Mouse (Mus musculus): ENCODE measurements around the gene Pitpna. TPM values are rescaled to one million over a fixed set of nuclear protein-coding genes. Genes with fewer than 3 reads are reported as not detected.

The Pitpna gene
- total and polyA plus RNA-seq, 2 experiments from 2014 or later, result 90.7 to 109 TPM

- H3K9me3 ChIP-seq (ENCODE audit: low read length), result no peaks in the 10 kb centered on the region
- H3K36me3 ChIP-seq (ENCODE audit: insufficient read depth, low read length), result no peaks in the 10 kb centered on the region; the same call in 1 of the 2 replicates
- DNase-seq (ENCODE audit: low spot score) (no peak), ATAC-seq (no peak)
- no peak overlapping the region for H3K27ac ChIP-seq
- H3K4me3 ChIP-seq (ENCODE audit: low read length), result no peak overlapping the region
- TF ChIP-seq CTCF (IDR thresholded peaks at IDR 0.05; ENCODE audit: low read depth), result no peak
- H3K27me3 ChIP-seq (ENCODE audit: insufficient read depth, low read length), result no peaks in the 10 kb centered on the region
- 79% methylated on average over 6 of the region's 6 CpGs for WGBS
- H3K4me1 ChIP-seq (ENCODE audit: insufficient read depth, low read length), result no peaks in the 10 kb centered on the region; the same call in 1 of the 2 replicates
- H3K4me2 ChIP-seq (ENCODE audit: low read depth, low read length), result no peak overlapping the region
- no peak overlapping the region for H3K9ac ChIP-seq (replicated peaks; ENCODE audit: low read length)
Measured at GRCm38 (mm10) chr11:75557142-75557541, 30.8 kb upstream of the Pitpna start.

DNA sequence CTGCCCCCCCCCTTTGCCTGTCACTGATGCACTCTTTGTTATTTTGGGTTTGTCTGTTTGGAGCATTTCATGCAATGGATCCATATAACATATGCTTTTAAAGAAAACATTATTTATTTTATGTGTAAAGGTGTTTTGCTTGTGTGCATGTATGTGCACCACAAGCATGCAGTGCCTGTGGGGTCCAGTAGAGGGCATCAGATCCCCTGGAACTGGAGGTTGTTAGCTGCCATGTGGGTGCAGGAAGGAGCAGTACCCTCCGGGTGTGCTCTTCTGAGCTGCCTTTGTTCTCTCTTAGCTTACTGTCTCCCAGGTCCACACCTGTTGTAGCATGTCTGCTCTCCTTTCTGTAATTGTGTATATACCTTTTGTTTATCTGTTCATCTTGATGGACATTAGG, 29.8 kb upstream of the Pitpna start:
- H3K9ac ChIP-seq (replicated peaks; ENCODE audit: low read length), result no peak overlapping the region
- peak; percentile 51 for TF ChIP-seq CTCF (IDR thresholded peaks at IDR 0.05; ENCODE audit: low read depth)
- no peaks in the 10 kb centered on the region for H3K4me1 ChIP-seq (ENCODE audit: insufficient read depth, low read length)
- no peak overlapping the region for H3K4me3 ChIP-seq (ENCODE audit: low read length)
- peaks cover 7% of the 10 kb centered on the region; the same call in 1 of the 2 replicates for H3K36me3 ChIP-seq (ENCODE audit: insufficient read depth, low read length)
- no peak overlapping the region for H3K27ac ChIP-seq
- no peaks in the 10 kb centered on the region for H3K9me3 ChIP-seq (ENCODE audit: low read length)
- no peak overlapping the region for H3K4me2 ChIP-seq (ENCODE audit: low read depth, low read length)
- 77% methylated on average over 1 of the region's 1 CpGs for WGBS
- no peak for ATAC-seq
- no peaks in the 10 kb centered on the region for H3K27me3 ChIP-seq (ENCODE audit: insufficient read depth, low read length)
- no peak for DNase-seq (ENCODE audit: low spot score)

GRCm38 (mm10) chr11:75559870-75560504, 27.9 kb upstream of the Pitpna start:
- H3K9ac ChIP-seq (replicated peaks; ENCODE audit: low read length), result no peak overlapping the region
- no peaks in the 10 kb centered on the region for H3K9me3 ChIP-seq (ENCODE audit: low read length)
- no peak overlapping the region for H3K4me3 ChIP-seq (ENCODE audit: low read length)
- no peak overlapping the region for H3K27ac ChIP-seq
- no peak overlapping the region for H3K4me2 ChIP-seq (ENCODE audit: low read depth, low read length)
- TF ChIP-seq CTCF (IDR thresholded peaks at IDR 0.05; ENCODE audit: low read depth), result no peak
- H3K27me3 ChIP-seq (ENCODE audit: insufficient read depth, low read length), result no peaks in the 10 kb centered on the region
- ATAC-seq (no peak), DNase-seq (ENCODE audit: low spot score) (no peak)
- WGBS, result 88% methylated on average over 8 of the region's 8 CpGs
- H3K36me3 ChIP-seq (ENCODE audit: insufficient read depth, low read length), result peaks cover 17% of the 10 kb centered on the region; the same call in 1 of the 2 replicates
- no peaks in the 10 kb centered on the region for H3K4me1 ChIP-seq (ENCODE audit: insufficient read depth, low read length)

DNA sequence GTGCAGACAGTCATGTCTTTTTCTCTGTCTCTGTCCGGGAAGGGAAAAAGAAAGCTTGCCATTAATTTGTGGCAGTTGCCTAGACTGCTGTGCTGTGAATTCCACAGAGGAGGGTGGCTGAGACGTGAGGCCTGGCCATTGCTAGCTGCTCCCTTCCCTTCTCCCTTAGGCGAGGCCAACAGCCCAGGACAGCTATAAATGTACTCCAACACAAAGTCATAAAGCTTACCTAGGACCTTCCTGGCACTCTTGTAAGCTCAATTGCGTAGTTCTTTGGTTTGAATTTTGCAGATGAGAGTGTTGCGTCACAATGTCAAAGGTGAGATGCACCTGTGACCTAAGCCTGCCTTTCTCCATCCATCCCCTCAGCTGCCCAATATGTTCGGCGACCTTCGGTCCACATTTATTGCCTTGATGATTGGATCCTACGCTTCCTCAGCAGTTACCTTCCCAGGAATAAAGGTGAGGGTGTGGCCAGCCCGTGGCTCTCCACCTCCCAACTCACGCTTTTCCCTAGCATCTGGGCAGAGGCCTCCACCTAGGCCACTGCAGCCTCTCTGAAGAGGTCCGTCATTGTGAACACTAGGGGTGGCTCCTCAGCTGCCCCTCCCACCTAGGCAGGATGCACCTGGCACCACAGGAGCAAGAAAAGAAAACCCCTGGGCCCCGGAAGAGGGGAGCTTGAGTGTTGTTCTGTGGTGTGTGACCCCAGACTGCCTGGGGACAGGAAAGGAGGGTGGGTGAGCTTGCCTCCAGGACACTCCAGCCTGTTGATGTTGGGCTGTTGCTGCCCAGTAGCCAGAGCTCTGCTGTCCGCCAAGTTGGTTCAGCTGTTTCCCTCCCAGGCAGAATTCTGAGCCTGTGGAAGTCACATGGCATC, 27.1 kb upstream of the Pitpna start:
- no peak for ATAC-seq

DNA sequence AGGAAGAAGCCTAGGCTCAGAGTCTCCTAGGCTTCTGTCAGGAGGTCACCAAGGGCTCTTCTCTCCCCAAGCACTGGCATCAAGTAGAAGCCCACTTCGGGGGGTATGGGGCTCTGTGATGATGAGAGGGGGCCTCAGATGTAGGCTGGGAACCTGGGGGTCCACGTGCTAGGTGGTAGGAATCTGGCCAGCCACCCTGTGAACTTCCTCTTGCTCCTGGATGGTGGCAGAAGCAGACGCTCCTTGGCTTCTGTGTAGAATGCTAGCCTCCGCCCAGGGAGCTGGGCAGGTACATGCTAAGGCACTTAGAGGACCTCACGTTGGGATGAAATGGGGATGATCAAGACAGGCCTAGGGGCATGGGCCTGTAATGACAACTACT, 26.5 kb upstream of the Pitpna start:
- no peak for DNase-seq (ENCODE audit: low spot score)
- Histone ChIP-seq H3K9me3 (ENCODE audit: low read length) (no peaks in the 10 kb centered on the region), H3K27me3 (ENCODE audit: insufficient read depth, low read length) (no peaks in the 10 kb centered on the region), H3K4me3 (ENCODE audit: low read length) (no peak overlapping the region), H3K27ac (no peak overlapping the region), H3K9ac (replicated peaks; ENCODE audit: low read length) (no peak overlapping the region), H3K36me3 (ENCODE audit: insufficient read depth, low read length) (peaks cover 19% of the 10 kb centered on the region; the same call in 1 of the 2 replicates), H3K4me1 (ENCODE audit: insufficient read depth, low read length) (no peaks in the 10 kb centered on the region), H3K4me2 (ENCODE audit: low read depth, low read length) (no peak overlapping the region)
- 86% methylated on average over 5 of the region's 5 CpGs for WGBS
- no peak for ATAC-seq
- no peak for TF ChIP-seq CTCF (IDR thresholded peaks at IDR 0.05; ENCODE audit: low read depth)

More for the DNA sequence above, 27.1 kb upstream of the Pitpna start:
- H3K27me3 ChIP-seq (ENCODE audit: insufficient read depth, low read length), result no peaks in the 10 kb centered on the region
- no peaks in the 10 kb centered on the region for H3K4me1 ChIP-seq (ENCODE audit: insufficient read depth, low read length)
- TF ChIP-seq CTCF (IDR thresholded peaks at IDR 0.05; ENCODE audit: low read depth), result no peak
- 85% methylated on average over 14 of the region's 14 CpGs for WGBS
- no peaks in the 10 kb centered on the region for H3K9me3 ChIP-seq (ENCODE audit: low read length)
- H3K36me3 ChIP-seq (ENCODE audit: insufficient read depth, low read length), result peaks cover 17% of the 10 kb centered on the region; the same call in 1 of the 2 replicates
- no peak overlapping the region for H3K4me3 ChIP-seq (ENCODE audit: low read length)
- no peak for DNase-seq (ENCODE audit: low spot score)
- no peak overlapping the region for H3K9ac ChIP-seq (replicated peaks; ENCODE audit: low read length)
- no peak overlapping the region for H3K4me2 ChIP-seq (ENCODE audit: low read depth, low read length)
- H3K27ac ChIP-seq, result no peak overlapping the region

DNA sequence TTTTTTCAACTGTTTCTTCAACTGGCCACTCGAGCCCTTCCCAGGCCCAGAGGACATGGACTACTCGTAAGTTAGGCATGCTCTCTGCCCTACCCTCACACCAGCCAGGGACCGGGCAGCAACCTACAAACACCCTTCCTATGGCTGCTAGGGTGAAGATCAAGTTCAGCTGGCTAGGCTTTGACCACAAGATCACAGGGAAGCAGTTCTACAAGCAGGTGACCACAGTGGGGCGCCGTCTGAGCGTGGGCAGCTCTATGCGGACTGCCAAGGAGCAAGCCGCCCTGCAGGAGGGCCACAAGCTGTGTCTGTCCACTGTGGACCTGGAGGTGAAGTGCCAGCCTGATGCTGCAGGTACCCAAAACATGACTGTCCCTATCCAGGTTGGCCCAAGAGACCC, 25.1 kb upstream of the Pitpna start:
- Histone ChIP-seq H3K4me2 (ENCODE audit: low read depth, low read length) (no peak overlapping the region), H3K36me3 (ENCODE audit: insufficient read depth, low read length) (peaks cover 24% of the 10 kb centered on the region; the same call in 1 of the 2 replicates), H3K9ac (replicated peaks; ENCODE audit: low read length) (no peak overlapping the region), H3K4me1 (ENCODE audit: insufficient read depth, low read length) (no peaks in the 10 kb centered on the region), H3K27me3 (ENCODE audit: insufficient read depth, low read length) (no peaks in the 10 kb centered on the region), H3K4me3 (ENCODE audit: low read length) (no peak overlapping the region), H3K27ac (no peak overlapping the region), H3K9me3 (ENCODE audit: low read length) (no peaks in the 10 kb centered on the region)
- DNase-seq (ENCODE audit: low spot score) (no peak), ATAC-seq (no peak)
- TF ChIP-seq CTCF (IDR thresholded peaks at IDR 0.05; ENCODE audit: low read depth), result no peak
- WGBS, result 85% methylated on average over 8 of the region's 8 CpGs

Data from hindbrain, postnatal 0 days (tissue).